Mouse (Mus musculus) heart, postnatal 10 days (tissue): ENCODE results near the gene Nacad. TPM values are rescaled to one million over a fixed set of nuclear protein-coding genes. Genes with fewer than 3 reads are reported as not detected.

Experiments
- total RNA-seq, 2 experiments: library from RNA; stranded (reverse); gene quantifications; 2 replicates each; pipeline ENCODE4 v1.2.3; 2021

Nacad gene
- total RNA-seq, 2 experiments from 2014 or later: 0.60 to 1.1 TPM

Other genes starting within 250 kb of the Nacad start
- gene Zmiz2, start 217.0 kb downstream of the Nacad start, total RNA-seq: 10 to 100 TPM; 43.2 to 44.3 TPM
- 100 to 1,000 TPM; 943 to 992 TPM for gene Ppia, start 190.6 kb downstream of the Nacad start, total RNA-seq
- gene H2afv, start 161.6 kb downstream of the Nacad start, total RNA-seq: 10 to 100 TPM; 73.1 to 82.9 TPM
- 10 to 100 TPM; 70.5 to 74.0 TPM for gene Purb, start 130.1 kb downstream of the Nacad start, total RNA-seq
- 1 to 10 TPM; 1.4 to 1.6 TPM for gene Myo1g, start 85.1 kb downstream of the Nacad start, total RNA-seq
- 10 to 100 TPM; 28.3 to 29.6 TPM for gene Ccm2, start 59.2 kb downstream of the Nacad start, total RNA-seq
- gene Tbrg4, start 20.0 kb upstream of the Nacad start, total RNA-seq: 100 to 1,000 TPM; 103 to 106 TPM
- gene Wap, start 32.6 kb upstream of the Nacad start, total RNA-seq: not detected
- gene Ramp3, start 52.5 kb upstream of the Nacad start, total RNA-seq: 1 to 10 TPM; 4.7 to 5.4 TPM
- not detected for gene Gm11983, start 231.6 kb upstream of the Nacad start, total RNA-seq